Mouse (Mus musculus) large intestine, adult 2 months (tissue): ENCODE data around the gene Itm2c. TPM values are rescaled to one million over a fixed set of nuclear protein-coding genes. Genes with fewer than 3 reads are reported as not detected.

Experiments
- DNase-seq: peaks from one replicate; pipeline ENCODE4 v3.0.0-alpha.2; 2012; ENCODE audit warnings: low read depth, low spot score
- WGBS: fragments of 180-500 bp; shearing (Covaris S2); methylation state at CpG from one replicate; pipeline ENCODE4 v1.1.7; 2018; 5-methylcytosine and 5-hydroxymethylcytosine counted together
- polyA plus RNA-seq: library from polyadenylated mRNA; depleted of rRNA; stranded (reverse); fragments of >200 nt; gene quantifications from 2 replicates; pipeline ENCODE4 v1.2.3, GENCODE M21; 2012; rRNA removed

The Itm2c gene
- polyA plus RNA-seq, 1 experiment: 112 TPM

DNA sequence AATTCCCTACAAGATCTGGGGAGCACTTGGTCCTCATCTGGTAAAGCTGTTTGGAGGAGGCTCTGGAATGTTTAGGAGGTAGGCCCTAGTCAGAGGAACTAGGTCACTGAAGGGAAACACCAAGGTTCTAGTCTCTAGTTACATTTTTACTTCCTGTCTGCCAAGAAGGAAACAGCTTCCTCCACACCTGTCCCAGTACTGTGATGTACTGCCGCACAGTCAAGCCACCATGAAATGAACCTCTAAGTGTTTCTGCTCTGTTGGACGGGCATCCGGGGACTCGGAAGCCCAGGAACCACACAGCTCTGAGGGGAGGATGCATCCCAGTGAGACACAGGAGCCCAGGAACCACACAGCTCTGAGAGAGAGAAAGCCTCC is 34.6 kb downstream of the Itm2c start:
- 62% methylated on average over 4 of the region's 4 CpGs for WGBS
- no peak for DNase-seq

DNA sequence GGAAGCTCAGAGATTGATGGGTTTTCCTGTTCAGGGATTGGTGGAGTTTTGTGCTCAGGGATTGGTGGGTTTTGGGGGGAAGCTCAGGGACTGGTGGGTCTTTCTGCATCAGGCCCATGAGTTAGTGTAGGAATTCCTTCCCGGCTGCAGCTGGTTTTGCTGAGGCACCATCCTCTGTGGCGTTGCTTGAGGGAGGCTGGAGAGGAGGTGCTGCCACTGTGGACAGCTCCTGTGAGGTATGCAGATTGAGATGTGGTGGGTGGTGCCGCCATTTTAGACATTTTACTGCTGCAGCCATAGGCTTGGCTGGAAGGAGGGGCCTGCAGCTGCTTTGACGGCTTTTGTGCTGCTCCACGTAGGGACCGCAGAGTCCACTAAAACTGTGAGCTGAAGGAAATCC is 35.3 kb downstream of the Itm2c start:
- DNase-seq: no peak
- WGBS: 77% methylated on average over 6 of the region's 6 CpGs

DNA sequence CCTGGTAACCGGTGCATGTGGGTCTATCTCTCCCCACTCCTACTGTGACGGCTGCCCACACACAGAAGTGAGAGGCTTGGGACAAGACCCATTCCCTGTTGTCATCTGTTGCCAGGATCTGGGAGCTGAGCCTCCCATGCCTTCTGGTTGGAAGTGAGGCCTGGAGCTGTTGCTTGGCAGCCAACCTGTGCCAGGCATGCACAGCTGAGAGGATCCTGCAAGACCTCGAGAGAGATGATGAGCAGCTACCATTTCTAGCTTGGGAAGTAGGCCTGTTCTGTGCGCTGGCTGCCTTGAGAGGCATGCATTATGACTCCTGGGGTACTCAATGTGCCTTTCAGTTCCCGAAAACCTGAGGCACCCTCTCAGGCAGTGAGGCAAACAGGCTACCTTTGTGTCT is 37.1 kb downstream of the Itm2c start:
- WGBS: 83% methylated on average over 5 of the region's 5 CpGs
- no peak for DNase-seq

GRCm38 (mm10) chr1:85933226-85933625 is 39.1 kb downstream of the Itm2c start:
- no peak for DNase-seq
- 5% methylated on average over 7 of the region's 7 CpGs for WGBS

DNA sequence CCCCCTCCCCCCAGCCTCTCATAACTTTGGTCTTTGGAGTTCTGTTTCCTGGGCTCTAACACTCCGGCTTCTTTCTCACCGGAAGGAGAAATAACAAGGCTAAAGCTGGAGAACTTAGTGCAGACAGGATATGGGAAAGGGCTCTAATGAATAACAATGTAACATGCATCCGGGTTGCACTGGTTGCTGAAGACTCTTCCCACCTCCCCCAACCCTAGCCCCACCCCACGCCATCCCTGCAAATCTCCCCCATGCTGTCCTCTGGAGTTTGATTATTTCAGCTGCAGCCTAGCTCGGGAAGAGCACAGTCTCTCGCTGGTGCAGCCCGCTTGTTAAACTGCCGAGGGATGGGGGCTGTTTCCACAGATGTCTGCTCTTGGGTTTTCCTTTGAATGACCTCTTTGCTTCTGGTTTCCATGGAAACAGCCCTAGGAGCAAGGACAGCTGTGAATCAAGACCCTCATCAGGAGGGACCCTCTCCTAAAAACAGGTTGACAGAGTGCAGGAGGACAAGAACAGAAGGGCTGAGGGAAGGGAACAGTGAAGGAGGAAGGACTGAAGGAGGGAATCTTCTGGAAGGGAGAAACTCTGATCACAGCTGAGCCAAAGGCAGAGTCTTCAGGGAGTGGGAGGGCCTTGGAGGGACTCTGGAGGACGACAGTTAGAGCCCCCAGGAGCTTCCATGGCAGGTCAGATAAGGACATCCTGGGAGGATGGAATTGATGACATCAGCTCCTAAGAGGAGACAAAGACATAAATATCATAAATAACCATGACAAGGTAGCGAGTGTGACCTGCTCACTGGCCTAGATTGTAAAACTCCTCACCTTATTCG is 39.8 kb downstream of the Itm2c start:
- DNase-seq: no peak
- 12% methylated on average over 11 of the region's 11 CpGs for WGBS

- DNase-seq: no peak
- WGBS: 43% methylated on average over 7 of the region's 7 CpGs
These were observed 40.5 kb downstream of the Itm2c start for GRCm38 (mm10) chr1:85934560-85934959.

DNA sequence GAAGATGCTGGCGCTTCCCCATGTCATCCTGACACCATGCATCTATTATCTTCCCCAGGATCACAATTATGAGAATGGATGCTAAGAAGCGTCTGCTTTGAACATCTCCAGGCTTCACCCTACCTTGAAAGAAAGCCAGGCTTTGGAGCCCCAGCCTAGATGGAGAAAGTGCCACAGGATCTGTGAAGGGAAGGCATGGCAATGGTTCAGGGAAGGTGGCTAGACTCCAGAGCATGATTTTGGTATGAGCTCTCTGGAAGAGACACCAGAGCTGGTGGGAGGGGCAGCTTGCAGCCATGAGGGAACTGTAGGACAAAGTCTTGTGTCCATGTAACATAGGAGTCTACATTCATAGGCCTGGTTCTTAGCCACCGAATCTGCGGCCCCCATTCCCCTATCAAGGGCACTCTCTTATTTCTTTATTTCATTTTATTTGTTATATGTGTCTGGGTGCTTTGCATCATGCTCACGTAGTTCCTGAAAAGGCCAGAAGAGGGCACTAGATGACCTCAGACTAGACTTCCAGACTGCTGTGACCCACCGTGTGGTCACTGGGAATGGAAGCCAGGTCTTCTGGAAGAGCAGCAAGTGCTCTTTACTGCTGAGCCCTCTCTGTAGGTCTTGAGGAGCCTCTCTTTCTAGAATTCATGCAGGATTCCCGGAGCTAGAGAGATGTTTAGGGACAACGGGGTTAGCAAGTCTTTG is 41.2 kb downstream of the Itm2c start:
- peak; percentile 19 for DNase-seq
- 52% methylated on average over 8 of the region's 8 CpGs for WGBS

- DNase-seq: no peak
- 40% methylated on average over 6 of the region's 6 CpGs for WGBS
These were observed 42.2 kb downstream of the Itm2c start for GRCm38 (mm10) chr1:85936265-85936664.

GRCm38 (mm10) chr1:85937323-85937722 is 43.2 kb downstream of the Itm2c start:
- 52% methylated on average over 1 of the region's 1 CpGs for WGBS
- no peak for DNase-seq

DNA sequence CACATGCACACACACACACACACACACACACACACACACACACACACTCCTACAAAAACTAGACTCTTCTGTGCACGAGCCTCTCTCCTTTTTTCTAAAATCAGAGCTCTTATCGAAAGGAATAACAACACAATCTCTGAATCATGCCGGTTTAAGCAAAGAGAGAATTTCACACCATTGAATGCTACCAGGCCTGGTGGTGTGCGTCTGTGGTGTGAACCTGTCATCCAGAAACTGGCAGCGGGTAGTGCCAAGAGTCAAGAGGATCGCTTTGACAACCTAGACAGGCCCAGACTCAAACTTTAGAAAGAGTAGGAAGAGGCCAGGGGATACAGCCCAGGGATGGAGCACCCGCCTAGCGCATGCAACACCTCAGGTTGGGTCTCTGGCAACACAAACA is 48.2 kb downstream of the Itm2c start:
- no peak for DNase-seq
- WGBS: 81% methylated on average over 8 of the region's 8 CpGs

DNA sequence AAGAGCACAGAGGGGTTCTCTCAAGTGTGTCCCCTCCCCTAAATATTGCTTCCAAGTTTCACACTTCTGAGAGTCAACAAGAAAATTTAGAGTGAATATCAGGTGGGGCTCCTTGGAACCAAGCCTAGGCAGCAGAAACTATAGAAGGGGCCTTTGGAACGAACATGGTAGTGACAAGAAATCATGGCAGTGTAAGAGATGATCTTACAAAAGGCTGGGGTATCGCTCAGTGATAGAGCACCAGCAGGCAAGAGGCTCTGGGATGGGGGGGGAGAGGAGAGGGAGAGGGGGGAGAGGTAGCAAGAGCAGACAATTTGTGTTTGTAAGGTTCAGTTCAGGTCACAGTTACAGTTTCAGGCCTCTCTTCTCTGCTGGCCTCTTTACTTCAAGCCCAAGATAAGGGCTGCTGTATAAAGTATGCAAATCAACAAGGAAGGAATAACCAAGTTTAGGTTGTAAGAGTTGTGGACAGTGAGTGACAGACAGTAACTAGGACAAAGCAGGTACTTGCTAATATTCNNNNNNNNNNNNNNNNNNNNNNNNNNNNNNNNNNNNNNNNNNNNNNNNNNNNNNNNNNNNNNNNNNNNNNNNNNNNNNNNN is 55.1 kb downstream of the Itm2c start:
- 91% methylated on average over 2 of the region's 2 CpGs for WGBS
- no peak for DNase-seq

- WGBS: 52% methylated on average over 3 of the region's 3 CpGs
- no peak for DNase-seq
These were observed 61.1 kb downstream of the Itm2c start for GRCm38 (mm10) chr1:85955150-85955549.

DNA sequence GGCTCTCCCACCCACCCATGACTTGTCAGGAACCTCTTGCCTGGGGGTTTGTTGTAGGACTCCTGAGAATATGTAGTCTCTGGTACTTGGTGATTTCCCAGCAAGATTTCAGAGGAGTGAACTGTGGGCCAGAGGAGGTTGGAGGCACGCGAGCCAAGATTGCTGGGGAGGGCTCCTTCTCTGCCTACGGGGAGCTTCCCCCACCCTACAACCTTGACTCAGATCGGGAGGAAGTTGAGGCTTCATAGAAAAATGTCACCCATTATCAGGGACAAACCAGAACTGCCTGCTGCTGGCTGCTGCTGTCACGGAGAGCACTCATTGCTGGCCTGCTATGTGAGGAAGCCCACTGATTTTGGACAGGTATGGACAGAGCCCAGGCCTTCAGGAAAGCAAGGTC is 63.2 kb downstream of the Itm2c start:
- WGBS: 63% methylated on average over 5 of the region's 5 CpGs
- DNase-seq: no peak

DNA sequence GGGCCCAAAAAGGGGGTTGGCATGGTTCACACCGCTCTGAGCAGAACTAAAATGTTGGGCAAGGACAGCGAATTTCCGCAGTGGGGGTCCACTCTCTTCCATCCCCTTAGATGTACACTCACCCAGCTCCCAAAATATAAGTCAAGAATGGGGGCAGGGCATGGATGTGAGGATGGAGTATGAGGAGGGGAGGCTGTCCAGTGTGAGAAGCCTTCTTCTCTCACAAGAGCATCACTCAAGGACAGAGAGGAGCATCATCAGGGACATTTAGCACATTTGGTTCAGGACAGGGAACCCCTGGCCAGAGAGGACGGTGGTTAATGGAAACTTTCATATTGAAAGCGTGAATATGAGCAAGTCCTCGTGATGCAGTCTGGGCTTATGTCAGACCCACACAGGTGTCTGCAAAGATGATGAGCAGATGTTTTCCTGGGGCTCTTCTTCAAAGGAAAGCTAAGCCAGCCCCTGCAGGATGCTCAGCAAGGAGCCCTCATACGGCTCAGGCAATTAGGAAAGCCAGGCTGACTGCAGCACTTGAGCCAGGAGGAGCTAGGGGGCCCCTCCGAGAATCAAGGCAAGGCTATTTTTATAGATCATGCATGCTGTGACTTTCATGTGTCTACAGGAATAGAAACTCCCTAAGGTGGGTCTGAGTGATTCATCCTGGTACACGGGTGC is 64.0 kb downstream of the Itm2c start:
- whole genome bisulfite sequencing: 68% methylated on average over 9 of the region's 9 CpGs
- no peak for DNase-seq

Other genes with a start within 250 kb of the Itm2c start
- gene Sp100, start 244.3 kb upstream of the Itm2c start, polyA plus RNA-seq: 6.4 and 13.2 TPM in 2 replicates
- gene A630001G21Rik, start 115.6 kb upstream of the Itm2c start, polyA plus RNA-seq: 2.6 and 2.8 TPM in 2 replicates
- gene Cab39, start 100.8 kb upstream of the Itm2c start, polyA plus RNA-seq: 43.8 and 66.4 TPM in 2 replicates
- 0.14 and 0.21 TPM in 2 replicates for gene 4933407L21Rik, start 34.2 kb downstream of the Itm2c start, polyA plus RNA-seq
- 2.0 and 4.9 TPM in 2 replicates for gene Gpr55, start 66.7 kb downstream of the Itm2c start, polyA plus RNA-seq
- gene Spata3, start 122.5 kb downstream of the Itm2c start, polyA plus RNA-seq: not detected in 2 replicates
- gene 2810459M11Rik, start 151.6 kb downstream of the Itm2c start, polyA plus RNA-seq: 4.2 and 7.3 TPM in 2 replicates
- 55.9 and 64.8 TPM in 2 replicates for gene Psmd1, start 170.1 kb downstream of the Itm2c start, polyA plus RNA-seq
- 2.0 and 3.8 TPM in 2 replicates for gene Htr2b, start 217.7 kb downstream of the Itm2c start, polyA plus RNA-seq
- not detected in 2 replicates for gene Gm21972, start 239.4 kb downstream of the Itm2c start, polyA plus RNA-seq